Mouse (Mus musculus): ENCODE data around the gene Fmo1.
"Not testable (repeated sequence)": the region's sequence is repeated elsewhere in the genome, so short reads cannot be mapped to it uniquely, and the experiment has no call there.

Fmo1 gene

DNA sequence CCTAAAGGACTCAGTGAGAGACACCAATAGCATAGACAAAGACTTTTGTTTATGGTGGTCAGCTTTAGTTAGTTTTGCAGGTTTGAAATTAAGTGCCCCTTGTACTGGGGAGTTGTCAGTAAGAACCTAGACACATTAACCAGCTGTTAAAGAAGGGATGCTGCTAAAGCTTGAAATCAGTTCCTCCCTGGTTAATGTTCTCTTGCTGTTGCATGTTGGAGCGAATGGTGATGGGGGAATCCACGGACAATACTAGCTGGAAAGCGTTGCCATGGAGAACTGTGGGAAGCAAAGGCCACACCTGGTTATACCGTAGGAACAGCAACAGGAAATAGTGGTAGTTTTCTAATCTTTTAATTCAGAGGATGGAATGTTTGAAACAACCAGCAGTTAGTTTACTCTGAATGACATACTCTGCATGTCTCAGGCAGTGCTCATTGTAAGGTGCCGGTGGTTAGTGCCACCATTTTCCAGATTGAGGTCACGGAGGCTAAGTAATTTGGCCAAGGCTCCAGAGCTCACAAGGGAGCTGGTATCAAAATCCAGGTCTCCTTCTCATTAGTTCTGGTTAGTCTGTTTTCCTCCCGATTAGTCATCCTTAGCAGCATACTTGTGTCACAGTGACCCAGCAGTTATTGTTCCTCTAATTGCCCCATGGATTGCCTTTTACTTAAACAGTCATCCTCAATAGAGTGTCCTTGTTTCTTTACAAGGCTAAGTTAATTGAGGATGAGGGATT, 73.9 kb downstream of the Fmo1 start:
- CTCF ChIA-PET, result no interaction called here

DNA sequence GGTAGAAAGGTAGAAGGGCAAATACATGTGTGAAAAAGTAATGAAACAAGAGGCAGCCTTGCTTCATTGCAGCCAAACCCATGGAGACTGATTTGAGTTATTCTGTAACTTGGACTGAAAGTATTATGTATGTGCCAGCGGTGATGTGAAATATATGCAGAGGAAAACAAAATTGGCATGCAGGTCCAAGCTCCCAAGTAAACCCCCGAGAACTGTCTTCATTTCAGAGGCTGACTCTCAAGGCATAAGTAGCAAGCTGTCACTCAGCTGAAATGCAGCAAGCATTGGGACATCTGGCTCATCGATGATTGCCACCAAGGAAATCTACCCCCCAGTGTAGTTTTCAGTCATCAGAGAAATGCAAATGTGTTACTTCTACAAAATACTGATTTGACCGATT, 81.2 kb downstream of the Fmo1 start:
- CTCF ChIA-PET, result no interaction called here

DNA sequence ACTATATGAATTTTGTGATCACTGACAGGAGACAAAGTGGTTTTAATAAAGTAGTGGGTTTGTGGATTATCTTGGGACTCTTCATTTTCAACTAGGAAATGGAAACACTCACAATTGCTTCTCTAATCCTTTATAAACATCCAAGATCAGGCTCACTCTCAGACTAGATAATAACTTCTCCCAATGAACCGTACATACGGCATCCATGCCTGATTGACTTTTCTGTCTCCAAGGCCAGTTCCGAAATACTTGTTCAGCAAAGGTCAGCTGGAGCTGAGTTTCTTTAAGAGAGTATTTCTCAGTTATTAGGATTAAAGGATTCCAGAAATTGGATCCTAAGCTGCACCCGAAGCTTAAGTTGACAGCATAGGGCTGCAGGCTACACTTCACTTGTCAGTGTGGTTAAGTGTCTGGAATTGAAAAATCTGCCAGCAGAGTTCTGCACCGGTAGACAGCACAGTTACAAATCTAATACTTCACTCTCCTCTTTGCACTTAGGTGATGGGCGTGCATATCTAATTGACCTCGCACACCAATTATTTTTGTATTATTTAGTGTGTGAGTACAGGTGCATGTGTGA, 82.7 kb downstream of the Fmo1 start:
- CTCF ChIA-PET, result no interaction called here

DNA sequence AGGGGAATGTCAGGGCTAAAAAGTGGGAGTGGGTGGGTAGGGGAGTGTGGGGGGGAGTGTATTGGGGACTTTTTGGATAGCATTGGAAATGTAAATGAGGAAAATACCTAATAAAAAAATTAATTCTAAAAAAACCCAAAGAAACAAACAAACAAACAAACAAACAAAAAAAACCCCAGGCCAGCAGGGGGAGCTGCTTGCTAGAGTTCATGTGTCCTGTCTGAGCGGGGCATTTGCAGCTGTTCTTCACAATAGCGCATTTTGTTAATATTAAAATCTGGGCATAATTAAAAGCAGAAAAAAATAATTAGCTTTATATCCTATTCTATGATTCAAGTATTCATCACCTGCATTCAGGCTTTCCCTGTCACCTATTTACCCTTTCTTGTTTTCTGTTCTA, 85.4 kb downstream of the Fmo1 start:
- CTCF ChIA-PET, result not testable (repeated sequence)
